Mouse (Mus musculus) cerebellum, adult 11-12 months (tissue): ENCODE data around the gene Glra1.

Source experiments
- DNase-seq: peaks from one replicate; pipeline ENCODE4 v3.0.0; 2022

The Glra1 gene

GRCm38 (mm10) chr11:55517666-55518065 is 90.3 kb downstream of the Glra1 start:
- DNase-seq, result no peak

- no peak for DNase-seq
Measured at GRCm38 (mm10) chr11:55511374-55511773, 96.6 kb downstream of the Glra1 start.

- DNase-seq, result no peak
Measured at GRCm38 (mm10) chr11:55505485-55505884, 102.5 kb downstream of the Glra1 start.

DNA sequence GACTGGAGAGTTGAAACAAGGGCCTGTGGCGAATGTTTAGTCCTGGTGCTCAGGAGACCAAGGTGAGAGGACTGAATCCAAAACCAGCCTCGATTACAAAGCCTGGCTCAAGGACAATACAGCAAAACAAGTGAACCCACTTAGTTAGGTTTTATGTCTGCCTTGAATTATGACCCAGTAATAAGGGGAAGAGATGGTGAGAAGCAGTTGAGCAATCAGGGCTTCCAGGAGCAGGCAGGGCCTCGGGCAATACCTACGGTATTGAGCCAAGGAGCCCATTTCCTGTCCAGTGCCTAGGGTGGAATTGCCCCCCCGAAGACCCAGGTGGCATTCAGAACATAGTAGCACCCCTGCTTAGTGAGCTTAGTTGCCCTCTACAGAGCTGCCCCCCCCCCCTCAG is 105.1 kb downstream of the Glra1 start:
- no peak for DNase-seq

GRCm38 (mm10) chr11:55501955-55502531 is 106.0 kb downstream of the Glra1 start:
- DNase-seq, result no peak

DNA sequence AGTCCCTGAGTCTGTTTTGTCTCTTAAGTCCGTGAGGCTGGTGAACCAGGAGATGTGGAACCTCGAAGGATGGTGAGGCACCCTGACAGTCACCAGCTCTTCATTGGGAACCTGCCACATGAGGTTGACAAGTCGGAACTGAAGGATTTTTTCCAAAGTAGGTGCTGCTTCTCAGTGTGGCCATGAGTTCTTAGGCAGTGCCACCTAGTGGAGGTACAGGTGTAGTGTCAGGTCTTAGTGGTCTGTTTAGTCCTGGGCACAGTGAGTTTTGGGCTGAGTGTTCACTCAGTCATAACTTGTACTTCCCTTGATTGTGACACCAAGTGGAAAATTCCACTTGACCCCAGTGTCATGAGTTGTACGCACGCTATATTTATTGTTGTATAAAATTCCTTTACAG is 110.1 kb downstream of the Glra1 start:
- DNase-seq, result peak; percentile 21

- no peak for DNase-seq
Measured at GRCm38 (mm10) chr11:55496158-55496557, 111.8 kb downstream of the Glra1 start.

GRCm38 (mm10) chr11:55485443-55485842 is 122.6 kb downstream of the Glra1 start:
- DNase-seq, result no peak

GRCm38 (mm10) chr11:55473219-55473618 is 134.8 kb downstream of the Glra1 start:
- DNase-seq, result no peak

- no peak for DNase-seq
Measured at GRCm38 (mm10) chr11:55471467-55471866, 136.5 kb downstream of the Glra1 start.

- DNase-seq, result peak; percentile 54
Measured at GRCm38 (mm10) chr11:55470761-55471160, 137.2 kb downstream of the Glra1 start.

GRCm38 (mm10) chr11:55469923-55470691 is 137.9 kb downstream of the Glra1 start:
- no peak for DNase-seq

- DNase-seq, result peak; percentile 100
Measured at GRCm38 (mm10) chr11:55469048-55469843, 138.8 kb downstream of the Glra1 start, which contains the start of gene G3bp1. TSS of gene G3bp1 (plus strand) at chr11:55469685.

GRCm38 (mm10) chr11:55468611-55469047 is 139.4 kb downstream of the Glra1 start:
- no peak for DNase-seq

GRCm38 (mm10) chr11:55468012-55468411 is 140.0 kb downstream of the Glra1 start:
- peak; percentile 46 for DNase-seq

DNA sequence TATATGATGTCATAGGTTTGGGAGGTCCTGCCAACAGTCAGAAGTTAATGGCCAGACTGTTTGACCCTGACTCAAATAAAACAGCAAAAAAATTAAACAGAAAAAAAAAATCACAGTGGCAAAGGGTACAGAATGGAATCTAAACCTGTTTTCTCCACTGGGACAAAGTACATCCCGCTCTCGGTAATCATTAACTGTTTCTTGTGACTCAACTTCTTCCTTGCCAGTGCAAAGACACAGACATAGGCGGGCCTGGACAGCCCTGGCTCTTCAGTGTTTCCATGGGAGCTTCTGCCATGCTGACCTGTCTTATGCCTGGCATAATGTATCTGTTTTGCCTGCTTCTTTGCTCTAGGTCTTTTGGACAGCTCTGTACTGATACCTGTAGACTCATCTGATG is 142.8 kb downstream of the Glra1 start:
- no peak for DNase-seq

- peak; percentile 41 for DNase-seq
Measured at GRCm38 (mm10) chr11:55464707-55465106, 143.3 kb downstream of the Glra1 start.
